Mouse (Mus musculus): Measurements from ENCODE around the gene Phrf1. TPM values are rescaled to one million over a fixed set of nuclear protein-coding genes. Genes with fewer than 3 reads are reported as not detected.

Gene Phrf1
- total and polyA plus RNA-seq, 2 experiments from 2014 or later: 20.4 to 28.9 TPM

- no peak for ATAC-seq (ENCODE audit: insufficient read depth, low read depth)
These were observed 48.0 kb downstream of the Phrf1 start, which contains the start of gene Cdhr5 for GRCm38 (mm10) chr7:141276546-141276945. Gene Cdhr5, minus strand, starts transcription at chr7:141276786.

DNA sequence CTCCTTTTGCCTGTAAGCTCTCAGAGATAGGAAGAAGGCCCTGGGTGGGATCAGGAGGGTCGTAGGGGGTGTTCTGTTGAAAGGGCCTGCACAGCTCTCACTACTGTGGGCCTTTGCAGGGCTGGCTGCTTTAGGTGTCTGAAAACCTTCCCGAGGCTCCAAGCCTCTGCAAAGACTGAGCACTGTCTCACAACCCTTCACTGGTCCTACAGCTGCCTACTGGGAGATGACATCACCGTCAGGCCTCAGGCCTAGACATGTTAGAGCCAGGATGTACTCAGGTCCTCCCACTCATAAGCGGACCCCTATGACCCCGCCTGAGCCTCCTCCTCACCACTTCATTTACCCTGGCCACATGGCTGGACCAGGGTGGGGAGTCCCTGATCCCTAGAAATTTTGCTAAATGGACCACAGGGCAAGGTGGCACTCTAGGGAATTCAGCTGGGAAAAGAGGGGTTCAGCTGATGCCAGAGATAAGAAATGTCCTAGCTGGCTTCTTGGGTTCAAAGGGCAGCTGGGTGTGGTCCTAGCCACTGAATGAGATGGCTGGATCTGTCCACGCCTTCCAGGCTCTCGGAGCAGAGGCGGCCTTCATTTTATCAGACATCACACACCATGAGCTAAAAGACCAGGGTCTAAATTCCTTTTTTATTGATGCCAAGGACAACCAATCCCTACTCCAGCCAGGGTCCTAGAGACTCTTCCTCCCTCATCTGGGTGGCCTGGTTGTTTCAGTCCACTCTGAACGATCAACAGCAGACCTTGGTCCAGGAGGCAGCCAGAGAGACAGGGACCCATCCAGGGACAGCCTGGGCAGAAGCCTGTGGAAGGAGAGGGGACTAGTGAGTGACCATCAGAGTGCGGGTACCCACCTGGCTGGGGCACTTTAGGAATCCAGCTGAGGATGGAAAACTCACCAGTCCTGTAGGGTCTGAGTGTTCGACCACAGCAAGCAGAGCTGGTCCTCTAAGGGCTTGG, 49.4 kb downstream of the Phrf1 start:
- no peak overlapping the region for H3K4me3 ChIP-seq (ENCODE audit: low read depth, low read length)
- no peaks in the 10 kb centered on the region for H3K36me3 ChIP-seq (replicated peaks; ENCODE audit: control insufficient read depth, insufficient read depth, low read length)
- no peak overlapping the region for H3K27ac ChIP-seq (ENCODE audit: low read depth)
- no peaks in the 10 kb centered on the region for H3K4me1 ChIP-seq (ENCODE audit: control insufficient read depth, insufficient read depth)
- H3K9me3 ChIP-seq (replicated peaks; ENCODE audit: control insufficient read depth, low read length): no peaks in the 10 kb centered on the region
- WGBS: 74% methylated on average over 11 of the region's 11 CpGs
- TF ChIP-seq EP300 (IDR thresholded peaks at IDR 0.05; ENCODE audit: low read depth): no peak
- TF ChIP-seq CTCF (IDR thresholded peaks at IDR 0.05; ENCODE audit: low read depth): no peak
- no peak overlapping the region for H3K4me2 ChIP-seq (ENCODE audit: low read depth, low read length)
- no peak for DNase-seq (ENCODE audit: low spot score)
- no peak overlapping the region for H3K9ac ChIP-seq (replicated peaks; ENCODE audit: low read depth, low read length)
- H3K27me3 ChIP-seq (ENCODE audit: control insufficient read depth, insufficient read depth, low read length): peaks cover 18% of the 10 kb centered on the region; the same call in 1 of the 2 replicates
- ATAC-seq (ENCODE audit: insufficient read depth, low read depth): 0 out of 2 replicates have a peak, but pooled peaks have one; percentile 16

More at GRCm38 (mm10) chr7:141276546-141276945, 48.0 kb downstream of the Phrf1 start, which contains the start of gene Cdhr5:
- Histone ChIP-seq H3K27me3 (ENCODE audit: control insufficient read depth, insufficient read depth, low read length) (peaks cover 18% of the 10 kb centered on the region; the same call in 1 of the 2 replicates), H3K4me1 (ENCODE audit: control insufficient read depth, insufficient read depth) (no peaks in the 10 kb centered on the region), H3K36me3 (replicated peaks; ENCODE audit: control insufficient read depth, insufficient read depth, low read length) (no peaks in the 10 kb centered on the region), H3K4me2 (ENCODE audit: low read depth, low read length) (no peak within 1 kb of the TSS), H3K9ac (replicated peaks; ENCODE audit: low read depth, low read length) (no peak within 1 kb of the TSS), H3K27ac (ENCODE audit: low read depth) (no peak within 1 kb of the TSS), H3K9me3 (replicated peaks; ENCODE audit: control insufficient read depth, low read length) (no peaks in the 10 kb centered on the region), H3K4me3 (ENCODE audit: low read depth, low read length) (no peak within 1 kb of the TSS)
- no peak for DNase-seq (ENCODE audit: low spot score)
- no peak for TF ChIP-seq EP300 (IDR thresholded peaks at IDR 0.05; ENCODE audit: low read depth)
- WGBS: 72% methylated on average over 11 of the region's 11 CpGs

DNA sequence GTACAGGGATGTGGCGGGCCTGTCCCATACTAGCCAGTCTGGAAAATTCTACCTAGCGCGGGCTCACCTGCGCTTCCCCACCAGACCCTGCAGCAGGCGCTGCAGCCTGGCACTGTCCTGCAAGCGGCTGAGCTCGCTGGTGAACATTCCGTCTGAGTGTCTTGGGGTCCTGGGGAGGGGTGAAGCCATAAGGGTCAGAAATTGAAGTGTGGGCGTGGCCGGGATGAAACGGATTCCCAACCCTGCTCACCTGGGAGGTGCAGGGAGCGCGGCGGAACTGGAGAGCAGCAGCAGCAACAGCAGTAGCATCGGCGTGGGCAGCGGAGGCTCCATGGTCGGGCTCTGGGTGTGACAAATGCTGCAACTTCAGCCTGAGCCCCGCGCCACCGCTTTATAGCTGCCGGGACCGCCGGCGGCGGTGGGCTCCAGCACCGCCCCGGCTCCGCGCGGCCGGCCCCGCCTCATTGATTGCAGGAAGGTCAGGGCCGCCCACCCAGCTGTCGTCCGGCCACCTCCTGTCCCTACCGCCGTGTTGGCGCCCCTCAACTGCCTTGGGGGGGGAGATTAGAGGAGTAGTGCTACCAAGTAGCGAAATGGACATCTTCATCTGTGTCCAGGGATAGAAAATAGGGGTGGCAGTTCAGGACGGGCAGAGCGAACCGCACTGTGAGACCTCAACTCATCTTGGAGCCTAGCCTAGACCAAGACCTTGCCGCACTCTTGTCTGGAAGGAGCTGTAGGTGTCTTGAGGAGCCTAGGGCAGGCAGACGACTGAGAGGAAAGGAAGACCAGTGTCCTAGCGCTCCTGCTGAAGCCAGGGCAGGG, 50.4 kb downstream of the Phrf1 start, which contains the start of gene Sct:
Sct (minus strand) TSS at position 368 of the 825 bp plus-strand sequence.
- H3K27ac ChIP-seq (ENCODE audit: low read depth): no peak within 1 kb of the TSS
- peak; percentile 40 for TF ChIP-seq CTCF (IDR thresholded peaks at IDR 0.05; ENCODE audit: low read depth)
- no peak for TF ChIP-seq EP300 (IDR thresholded peaks at IDR 0.05; ENCODE audit: low read depth)
- no peaks in the 10 kb centered on the region for H3K36me3 ChIP-seq (replicated peaks; ENCODE audit: control insufficient read depth, insufficient read depth, low read length)
- no peaks in the 10 kb centered on the region for H3K4me1 ChIP-seq (ENCODE audit: control insufficient read depth, insufficient read depth)
- 4% methylated on average over 46 of the region's 46 CpGs for WGBS
- no peaks in the 10 kb centered on the region for H3K9me3 ChIP-seq (replicated peaks; ENCODE audit: control insufficient read depth, low read length)
- peak; percentile 37 for DNase-seq (ENCODE audit: low spot score)
- peak; percentile 76; the same call in 1 of the 2 replicates for ATAC-seq (ENCODE audit: insufficient read depth, low read depth)
- peak within 1 kb of the TSS; percentile 27; the same call in 1 of the 2 replicates for H3K9ac ChIP-seq (replicated peaks; ENCODE audit: low read depth, low read length)
- H3K27me3 ChIP-seq (ENCODE audit: control insufficient read depth, insufficient read depth, low read length): peaks cover 18% of the 10 kb centered on the region; the same call in 1 of the 2 replicates
- peak within 1 kb of the TSS; percentile 41 for H3K4me3 ChIP-seq (ENCODE audit: low read depth, low read length)
- H3K4me2 ChIP-seq (ENCODE audit: low read depth, low read length): peak within 1 kb of the TSS; percentile 67

DNA sequence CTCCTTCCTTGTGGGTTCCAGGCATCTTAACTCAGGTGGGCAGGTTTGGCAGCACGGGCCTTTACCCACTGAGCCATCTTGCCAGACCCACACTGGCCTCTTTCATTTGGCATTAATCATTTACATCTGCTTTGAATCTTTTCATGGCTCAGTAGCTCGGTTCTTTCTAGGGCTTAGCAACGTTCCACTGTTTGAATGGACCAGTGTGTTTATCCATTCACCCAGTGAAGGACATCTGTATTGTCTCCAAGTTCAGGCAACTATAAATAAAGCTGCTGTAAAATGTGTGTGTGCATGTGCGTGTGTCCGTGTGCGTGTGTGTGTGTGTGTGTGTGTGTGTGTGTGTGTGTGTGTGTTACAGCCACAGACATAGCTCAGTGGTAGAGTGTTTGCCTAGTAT, 52.9 kb downstream of the Phrf1 start:
- Histone ChIP-seq H3K9ac (replicated peaks; ENCODE audit: low read depth, low read length) (no peak overlapping the region), H3K4me2 (ENCODE audit: low read depth, low read length) (no peak overlapping the region), H3K4me3 (ENCODE audit: low read depth, low read length) (no peak overlapping the region), H3K36me3 (replicated peaks; ENCODE audit: control insufficient read depth, insufficient read depth, low read length) (no peaks in the 10 kb centered on the region), H3K9me3 (replicated peaks; ENCODE audit: control insufficient read depth, low read length) (no peaks in the 10 kb centered on the region), H3K27me3 (ENCODE audit: control insufficient read depth, insufficient read depth, low read length) (peaks cover 18% of the 10 kb centered on the region; the same call in 1 of the 2 replicates), H3K4me1 (ENCODE audit: control insufficient read depth, insufficient read depth) (no peaks in the 10 kb centered on the region), H3K27ac (ENCODE audit: low read depth) (no peak overlapping the region)
- TF ChIP-seq EP300 (IDR thresholded peaks at IDR 0.05; ENCODE audit: low read depth) (no peak), CTCF (IDR thresholded peaks at IDR 0.05; ENCODE audit: low read depth) (no peak)
- ATAC-seq (ENCODE audit: insufficient read depth, low read depth) (no peak), DNase-seq (ENCODE audit: low spot score) (no peak)
- WGBS: 72% methylated on average over 6 of the region's 6 CpGs

GRCm38 (mm10) chr7:141282756-141283155, 54.2 kb downstream of the Phrf1 start:
- 72% methylated on average over 4 of the region's 4 CpGs for WGBS
- no peaks in the 10 kb centered on the region for H3K9me3 ChIP-seq (replicated peaks; ENCODE audit: control insufficient read depth, low read length)
- H3K4me2 ChIP-seq (ENCODE audit: low read depth, low read length): no peak overlapping the region
- H3K9ac ChIP-seq (replicated peaks; ENCODE audit: low read depth, low read length): no peak overlapping the region
- no peak for TF ChIP-seq CTCF (IDR thresholded peaks at IDR 0.05; ENCODE audit: low read depth)
- no peak for TF ChIP-seq EP300 (IDR thresholded peaks at IDR 0.05; ENCODE audit: low read depth)
- no peak overlapping the region for H3K27ac ChIP-seq (ENCODE audit: low read depth)
- H3K4me3 ChIP-seq (ENCODE audit: low read depth, low read length): no peak overlapping the region
- peaks cover 18% of the 10 kb centered on the region; the same call in 1 of the 2 replicates for H3K27me3 ChIP-seq (ENCODE audit: control insufficient read depth, insufficient read depth, low read length)
- no peak for ATAC-seq (ENCODE audit: insufficient read depth, low read depth)
- no peaks in the 10 kb centered on the region for H3K4me1 ChIP-seq (ENCODE audit: control insufficient read depth, insufficient read depth)
- H3K36me3 ChIP-seq (replicated peaks; ENCODE audit: control insufficient read depth, insufficient read depth, low read length): no peaks in the 10 kb centered on the region
- DNase-seq (ENCODE audit: low spot score): no peak

All from heart, postnatal 0 days (tissue).